Mouse (Mus musculus) hindbrain, embryonic 11.5 days (tissue): ENCODE results near the gene Akr7a5. TPM values are rescaled to one million over a fixed set of nuclear protein-coding genes. Genes with fewer than 3 reads are reported as not detected.
A peak's percentile ranks its signal among the peaks of the same experiment; 100 is the strongest.

Experiments
- ATAC-seq: fragments of 200-750 bp; cut with Nextera tagmentation; 2 replicates; pipeline ENCODE4 v1.8.0; 2017; ENCODE audit warnings: mild to moderate bottlenecking, moderate TSS enrichment, moderate library complexity; ENCODE audit not compliant: low FRiP score
- DNase-seq: peaks from one replicate; pipeline ENCODE4 v3.0.0-alpha.2; 2015; ENCODE audit warnings: low spot score
- H3K27ac ChIP-seq: fragments of 300-500 bp; sonication (generic); 2 replicates; pipeline ENCODE4 v1.5.1; 2014; ENCODE audit warnings: mild to moderate bottlenecking, low read depth, low read length
- H3K27me3 ChIP-seq: fragments of 300-500 bp; sonication (generic); 2 replicates; pipeline ENCODE4 v1.6.1; 2014; ENCODE audit warnings: mild to moderate bottlenecking, low read length, moderate library complexity, mixed read lengths; ENCODE audit not compliant: control insufficient read depth, insufficient read depth
- H3K36me3 ChIP-seq: fragments of 300-500 bp; sonication (generic); 2 replicates; pipeline ENCODE4 v1.6.1; 2014; ENCODE audit warnings: mild to moderate bottlenecking, low read length, moderate library complexity, mixed read lengths; ENCODE audit not compliant: control insufficient read depth, insufficient read depth
- H3K4me1 ChIP-seq: fragments of 300-500 bp; sonication (generic); replicated peaks from 2 replicates; pipeline ENCODE4 v1.6.1; 2014; ENCODE audit warnings: low read length, mixed read lengths; ENCODE audit not compliant: control insufficient read depth, insufficient read depth
- H3K4me2 ChIP-seq: fragments of 300-500 bp; sonication (generic); replicated peaks from 2 replicates; pipeline ENCODE4 v1.6.1; 2014; ENCODE audit warnings: mild to moderate bottlenecking, low read depth, low read length
- H3K4me3 ChIP-seq: fragments of 300-500 bp; sonication (generic); 2 replicates; pipeline ENCODE4 v1.5.1; 2014; ENCODE audit warnings: low read depth, low read length
- H3K9ac ChIP-seq: fragments of 300-500 bp; sonication (generic); 2 replicates; pipeline ENCODE4 v1.6.1; 2014; ENCODE audit warnings: low read depth, low read length
- H3K9me3 ChIP-seq: fragments of 300-500 bp; sonication (generic); 2 replicates; pipeline ENCODE4 v1.6.1; 2016; ENCODE audit warnings: low read length; ENCODE audit not compliant: control insufficient read depth
- WGBS: fragments of 180-500 bp; shearing (Covaris S2); extraction: QIAGEN DNeasy Blood & Tissue Kit; methylation state at CpG from one replicate; pipeline ENCODE4 v1.1.7; 2014; 5-methylcytosine and 5-hydroxymethylcytosine counted together
- polyA plus RNA-seq: library from polyadenylated mRNA; unstranded; fragments of >200 nt; fragmentation: Nextera tagmentation; extraction: Ambion mirVana; gene quantifications from 2 replicates; pipeline ENCODE4 v1.2.1, GENCODE M21; 2014

Gene Akr7a5
- polyA plus RNA-seq, result 64.7 and 74.0 TPM in 2 replicates

GRCm38 (mm10) chr4:139310171-139310898 lies at the start of gene Akr7a5, which contains the start of gene Pqlc2:
Akr7a5 (plus strand) TSS chr4:139310744.
Pqlc2 (minus strand) TSS chr4:139310708.
- 1% methylated on average over 50 of the region's 63 CpGs for WGBS
- ATAC-seq, result peak; percentile 89
- Histone ChIP-seq H3K27ac (0 out of 2 replicates have a peak within 1 kb of the TSS, but pooled peaks have one; percentile 2), H3K4me2 (peak within 1 kb of the TSS; percentile 83), H3K4me3 (peak within 1 kb of the TSS; percentile 64), H3K4me1 (peaks cover 6% of the 10 kb centered on the region), H3K9me3 (no peaks in the 10 kb centered on the region), H3K27me3 (peaks cover 6% of the 10 kb centered on the region; the same call in 1 of the 2 replicates), H3K36me3 (no peaks in the 10 kb centered on the region), H3K9ac (peak within 1 kb of the TSS; percentile 77)
- peak; percentile 99 for DNase-seq

GRCm38 (mm10) chr4:139262981-139263380 lies 47.6 kb upstream of the Akr7a5 start:
- no peak overlapping the region for H3K27ac ChIP-seq
- no peaks in the 10 kb centered on the region for H3K27me3 ChIP-seq
- 92% methylated on average over 6 of the region's 6 CpGs for WGBS
- no peak overlapping the region for H3K4me3 ChIP-seq
- no peaks in the 10 kb centered on the region for H3K9me3 ChIP-seq
- no peak overlapping the region for H3K4me2 ChIP-seq
- peaks cover 4% of the 10 kb centered on the region; the same call in 1 of the 2 replicates for H3K36me3 ChIP-seq
- no peaks in the 10 kb centered on the region for H3K4me1 ChIP-seq
- ATAC-seq (no peak), DNase-seq (no peak)
- no peak overlapping the region for H3K9ac ChIP-seq

- Histone ChIP-seq H3K36me3 (no peaks in the 10 kb centered on the region), H3K9ac (no peak overlapping the region)
Observed at GRCm38 (mm10) chr4:139265783-139266499, 44.6 kb upstream of the Akr7a5 start.

GRCm38 (mm10) chr4:139266500-139266865 lies 44.1 kb upstream of the Akr7a5 start:
- Histone ChIP-seq H3K27me3 (no peaks in the 10 kb centered on the region), H3K4me1 (no peaks in the 10 kb centered on the region), H3K4me3 (no peak overlapping the region), H3K36me3 (no peaks in the 10 kb centered on the region), H3K9me3 (no peaks in the 10 kb centered on the region), H3K27ac (no peak overlapping the region), H3K4me2 (no peak overlapping the region), H3K9ac (no peak overlapping the region)
- no peak for DNase-seq
- no peak for ATAC-seq
- WGBS, result 86% methylated on average over 7 of the region's 7 CpGs

More at GRCm38 (mm10) chr4:139265783-139266499, 44.6 kb upstream of the Akr7a5 start:
- H3K27me3 ChIP-seq, result no peaks in the 10 kb centered on the region
- 90% methylated on average over 13 of the region's 13 CpGs for WGBS
- no peak overlapping the region for H3K4me2 ChIP-seq
- no peak for ATAC-seq
- H3K4me1 ChIP-seq, result no peaks in the 10 kb centered on the region
- DNase-seq, result no peak
- no peak overlapping the region for H3K4me3 ChIP-seq
- no peak overlapping the region for H3K27ac ChIP-seq
- no peaks in the 10 kb centered on the region for H3K9me3 ChIP-seq

- 83% methylated on average over 3 of the region's 3 CpGs for WGBS
- H3K27ac ChIP-seq, result no peak overlapping the region
- no peaks in the 10 kb centered on the region for H3K27me3 ChIP-seq
- DNase-seq (no peak), ATAC-seq (no peak)
- H3K9ac ChIP-seq, result no peak overlapping the region
- no peaks in the 10 kb centered on the region for H3K4me1 ChIP-seq
- no peak overlapping the region for H3K4me3 ChIP-seq
- no peaks in the 10 kb centered on the region for H3K9me3 ChIP-seq
- H3K4me2 ChIP-seq, result no peak overlapping the region
- H3K36me3 ChIP-seq, result no peaks in the 10 kb centered on the region
Observed at GRCm38 (mm10) chr4:139267335-139267734, 43.2 kb upstream of the Akr7a5 start.

- Histone ChIP-seq H3K4me2 (no peak overlapping the region), H3K4me1 (no peaks in the 10 kb centered on the region), H3K9ac (no peak overlapping the region), H3K27me3 (no peaks in the 10 kb centered on the region), H3K9me3 (no peaks in the 10 kb centered on the region), H3K4me3 (no peak overlapping the region), H3K36me3 (no peaks in the 10 kb centered on the region), H3K27ac (no peak overlapping the region)
- 97% methylated on average over 1 of the region's 1 CpGs for WGBS
- no peak for ATAC-seq
- no peak for DNase-seq
Observed at GRCm38 (mm10) chr4:139268242-139268641, 42.3 kb upstream of the Akr7a5 start.

GRCm38 (mm10) chr4:139270168-139270567 lies 40.4 kb upstream of the Akr7a5 start:
- no peak overlapping the region for H3K4me3 ChIP-seq
- no peak overlapping the region for H3K27ac ChIP-seq
- no peak overlapping the region for H3K9ac ChIP-seq
- no peaks in the 10 kb centered on the region for H3K9me3 ChIP-seq
- H3K4me1 ChIP-seq, result no peaks in the 10 kb centered on the region
- WGBS, result 88% methylated on average over 3 of the region's 3 CpGs
- no peaks in the 10 kb centered on the region for H3K36me3 ChIP-seq
- ATAC-seq, result no peak
- DNase-seq, result no peak
- no peak overlapping the region for H3K4me2 ChIP-seq
- H3K27me3 ChIP-seq, result no peaks in the 10 kb centered on the region

- ATAC-seq (no peak), DNase-seq (no peak)
- H3K27me3 ChIP-seq, result no peaks in the 10 kb centered on the region
- H3K27ac ChIP-seq, result no peak overlapping the region
- no peak overlapping the region for H3K4me2 ChIP-seq
- WGBS, result 89% methylated on average over 9 of the region's 9 CpGs
- no peaks in the 10 kb centered on the region for H3K9me3 ChIP-seq
- no peaks in the 10 kb centered on the region for H3K36me3 ChIP-seq
- no peak overlapping the region for H3K4me3 ChIP-seq
- no peak overlapping the region for H3K9ac ChIP-seq
- H3K4me1 ChIP-seq, result no peaks in the 10 kb centered on the region
Observed at GRCm38 (mm10) chr4:139271562-139271961, 39.0 kb upstream of the Akr7a5 start.
